Mouse (Mus musculus) frontal cortex, adult (tissue): ENCODE measurements at regions not wholly inside any gene's neighbourhood (a gene's known extent, or its start where the extent isn't known, plus 50 kb on each side); places are given as distances from the start of the nearest gene placed in this dataset.

ENCODE experiments used
- ATAC-seq: cut with Nextera tagmentation; 2 replicates; pipeline ENCODE4 v1.9.2; 2017; ENCODE audit warnings: mild to moderate bottlenecking, moderate library complexity, mixed read lengths; ENCODE audit not compliant: low TSS enrichment

- ATAC-seq: no peak
Observed at GRCm38 (mm10) chr10:19412926-19413325, 56.6 kb downstream of the Olig3 start.

- no peak for ATAC-seq
Observed at GRCm38 (mm10) chr10:19413935-19414334, 57.6 kb downstream of the Olig3 start.

DNA sequence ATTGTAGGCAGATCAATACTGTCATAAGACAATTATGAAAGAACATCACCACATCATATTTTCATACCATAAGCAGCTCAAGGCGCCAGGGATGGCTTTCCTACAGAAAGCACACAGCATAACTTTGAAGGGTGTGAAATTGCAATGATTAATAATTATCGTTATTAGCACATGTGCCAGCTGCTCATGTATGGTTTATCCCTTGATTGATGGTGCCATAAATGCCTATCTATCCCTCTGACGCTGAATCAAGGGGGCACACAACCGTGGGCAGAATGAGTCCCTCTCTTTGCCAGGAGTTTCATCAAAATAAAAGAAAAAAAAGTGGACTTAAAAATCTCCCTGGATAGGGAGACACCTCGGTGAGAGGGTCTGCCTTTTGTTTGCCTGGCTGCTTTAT lies 58.5 kb downstream of the Olig3 start:
- ATAC-seq: no peak

DNA sequence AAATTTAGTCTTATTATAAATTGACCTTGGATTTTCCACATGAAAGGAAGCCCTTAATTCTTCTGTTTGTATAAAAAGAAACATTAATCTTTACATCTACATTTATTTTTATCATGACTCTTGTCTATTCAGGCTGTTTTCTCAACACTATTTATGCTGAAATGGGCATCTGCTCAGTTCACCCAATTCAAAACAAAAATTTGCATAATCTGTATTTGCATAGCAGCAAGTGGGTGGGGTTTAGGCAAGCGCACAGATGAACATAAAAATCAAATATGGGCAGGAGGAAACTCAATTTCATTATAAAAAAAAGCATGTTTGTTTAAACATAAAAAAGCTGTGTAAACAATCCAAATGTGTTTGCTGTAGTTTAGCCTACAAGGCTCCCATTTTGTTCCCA lies 67.7 kb downstream of the Olig3 start:
- ATAC-seq: no peak

DNA sequence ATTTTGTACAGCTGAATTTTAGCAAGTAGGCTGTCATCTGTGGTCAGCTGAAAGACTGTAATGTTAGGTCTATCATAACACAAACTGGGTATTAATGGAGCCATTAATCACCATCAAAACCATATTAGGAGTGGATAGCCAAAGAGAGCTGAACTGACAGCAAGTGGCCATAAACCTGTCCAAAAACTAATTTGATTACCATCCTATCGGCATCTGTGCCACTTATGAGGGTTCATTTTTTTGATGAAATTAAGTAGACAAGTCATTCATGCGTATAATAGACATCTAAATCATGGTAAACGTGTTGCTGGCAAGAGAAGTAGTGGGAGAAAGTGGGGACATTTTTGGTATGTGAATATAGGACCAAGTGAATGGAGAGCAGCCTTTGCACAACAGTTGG lies 68.6 kb downstream of the Olig3 start:
- no peak for ATAC-seq

- ATAC-seq: no peak
Observed at GRCm38 (mm10) chr10:19426835-19427234, 70.5 kb downstream of the Olig3 start.

DNA sequence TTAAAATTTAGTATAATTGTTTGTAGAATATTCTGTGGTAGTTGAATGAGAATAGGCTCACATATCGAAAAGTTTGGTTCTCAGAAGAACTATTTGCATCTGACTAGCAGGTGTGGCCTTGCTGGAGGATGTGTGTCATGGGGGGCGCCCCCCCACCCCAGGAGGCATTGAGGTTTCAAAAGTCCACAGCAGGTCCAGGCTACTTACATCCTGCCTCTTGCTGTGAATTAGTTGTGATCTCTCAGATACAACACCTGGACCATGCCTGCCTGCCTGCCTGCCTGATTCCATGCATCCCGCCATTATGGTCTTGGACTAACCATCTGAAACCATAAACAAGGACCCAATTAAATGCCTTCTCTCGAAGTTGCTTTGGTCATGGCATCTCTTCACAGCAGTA lies 76.2 kb downstream of the Olig3 start:
- ATAC-seq: no peak

GRCm38 (mm10) chr10:19434661-19435060 lies 78.3 kb downstream of the Olig3 start:
- ATAC-seq: no peak

GRCm38 (mm10) chr10:19441807-19442206 lies 85.5 kb downstream of the Olig3 start:
- ATAC-seq: no peak

DNA sequence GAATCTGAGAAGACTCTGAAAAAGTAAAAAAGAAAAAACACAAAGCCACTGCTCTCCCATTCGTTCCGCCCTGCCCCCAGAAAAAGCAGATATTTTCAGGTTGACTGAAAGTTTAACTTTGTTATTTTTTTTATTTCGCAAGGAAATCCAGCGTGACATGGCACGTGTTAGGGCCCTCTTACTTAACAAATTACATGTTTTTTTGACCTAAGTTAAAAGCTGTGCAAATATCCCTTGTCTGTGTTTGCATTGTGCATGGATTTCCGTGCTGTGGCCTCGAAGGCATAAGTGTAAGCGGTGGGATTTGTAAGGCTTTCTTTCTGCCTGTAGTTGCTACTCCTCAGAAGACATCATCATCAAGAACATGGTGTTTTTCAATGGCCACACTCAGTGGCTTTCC lies 87.2 kb downstream of the Olig3 start:
- ATAC-seq: no peak

GRCm38 (mm10) chr10:19448838-19449559 lies 92.7 kb downstream of the Olig3 start:
- no peak for ATAC-seq

- ATAC-seq: no peak
Observed at GRCm38 (mm10) chr10:19459053-19459452, 102.7 kb downstream of the Olig3 start.

DNA sequence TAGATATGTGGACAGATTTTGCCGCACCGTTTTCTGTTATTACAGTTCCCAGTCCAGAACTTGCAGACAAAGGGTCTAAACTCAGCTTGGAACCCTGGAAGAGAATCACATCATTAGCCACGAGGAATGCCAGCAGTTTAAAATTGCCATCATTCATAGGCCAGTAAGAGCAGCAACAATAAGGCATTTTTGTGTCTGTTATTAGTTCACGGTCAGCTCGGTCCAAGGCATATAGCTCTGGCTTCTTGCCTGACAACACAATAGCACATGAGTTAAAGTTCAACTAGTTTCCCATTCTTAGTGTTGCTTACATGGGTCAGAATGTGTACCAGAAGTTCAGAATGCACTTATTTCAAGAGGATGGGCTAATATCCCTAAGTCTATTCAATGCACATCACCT lies 103.4 kb downstream of the Olig3 start:
- ATAC-seq: no peak

GRCm38 (mm10) chr10:19460164-19460563 lies 103.8 kb downstream of the Olig3 start:
- ATAC-seq: no peak

- ATAC-seq: no peak
Observed at GRCm38 (mm10) chr10:19463800-19464199, 107.5 kb downstream of the Olig3 start.

- no peak for ATAC-seq
Observed at GRCm38 (mm10) chr10:19464504-19464903, 108.2 kb downstream of the Olig3 start.

GRCm38 (mm10) chr10:19471349-19472040 lies 115.2 kb downstream of the Olig3 start:
- no peak for ATAC-seq

- ATAC-seq: no peak
Observed at GRCm38 (mm10) chr10:19472066-19472465, 115.7 kb downstream of the Olig3 start.

GRCm38 (mm10) chr10:19472949-19473535 lies 116.7 kb downstream of the Olig3 start:
- no peak for ATAC-seq

DNA sequence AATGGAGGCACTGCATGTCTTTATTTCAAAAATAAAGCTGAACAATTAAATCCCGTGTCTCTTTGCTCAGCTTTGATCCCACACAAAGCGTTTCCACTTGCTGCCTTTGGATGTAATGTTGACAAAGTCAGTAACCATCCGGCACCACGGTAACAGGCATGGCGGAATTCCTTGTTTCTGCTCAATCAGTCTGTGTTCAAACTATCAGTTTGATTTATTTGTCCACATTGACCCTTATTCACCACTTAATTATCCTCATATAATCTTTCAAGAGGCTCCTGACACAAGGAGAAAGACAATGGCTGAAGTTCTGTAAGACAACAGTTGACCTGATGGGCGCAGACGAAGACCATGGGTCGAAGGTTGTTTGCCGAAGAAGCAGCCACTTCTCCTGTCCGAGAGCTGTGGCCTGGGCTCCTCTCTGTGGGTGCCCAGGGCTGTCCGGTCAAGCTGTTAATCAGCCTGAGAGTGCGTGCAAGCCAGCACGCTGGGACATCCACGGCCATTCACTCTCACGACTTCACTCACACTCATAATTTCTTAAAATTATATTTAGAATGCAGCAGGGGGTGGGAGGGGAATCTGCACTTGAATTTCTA lies 106.1 kb upstream of the Ifngr1 start:
- no peak for ATAC-seq

- ATAC-seq: no peak
Observed at GRCm38 (mm10) chr10:19490500-19490899, 101.2 kb upstream of the Ifngr1 start.

GRCm38 (mm10) chr10:19491513-19492380 lies 100.0 kb upstream of the Ifngr1 start:
- ATAC-seq: peak; percentile 64; the same call in 1 of the 2 replicates
